Mouse (Mus musculus) frontal cortex, postnatal 14 days (tissue): ENCODE data around the gene AI413582.

Experiments
- DNase-seq, 2 experiments: peaks; one replicate each; pipeline ENCODE4 v3.0.0; 2022; ENCODE audit warnings: low spot score in 2 of 2

Gene AI413582

DNA sequence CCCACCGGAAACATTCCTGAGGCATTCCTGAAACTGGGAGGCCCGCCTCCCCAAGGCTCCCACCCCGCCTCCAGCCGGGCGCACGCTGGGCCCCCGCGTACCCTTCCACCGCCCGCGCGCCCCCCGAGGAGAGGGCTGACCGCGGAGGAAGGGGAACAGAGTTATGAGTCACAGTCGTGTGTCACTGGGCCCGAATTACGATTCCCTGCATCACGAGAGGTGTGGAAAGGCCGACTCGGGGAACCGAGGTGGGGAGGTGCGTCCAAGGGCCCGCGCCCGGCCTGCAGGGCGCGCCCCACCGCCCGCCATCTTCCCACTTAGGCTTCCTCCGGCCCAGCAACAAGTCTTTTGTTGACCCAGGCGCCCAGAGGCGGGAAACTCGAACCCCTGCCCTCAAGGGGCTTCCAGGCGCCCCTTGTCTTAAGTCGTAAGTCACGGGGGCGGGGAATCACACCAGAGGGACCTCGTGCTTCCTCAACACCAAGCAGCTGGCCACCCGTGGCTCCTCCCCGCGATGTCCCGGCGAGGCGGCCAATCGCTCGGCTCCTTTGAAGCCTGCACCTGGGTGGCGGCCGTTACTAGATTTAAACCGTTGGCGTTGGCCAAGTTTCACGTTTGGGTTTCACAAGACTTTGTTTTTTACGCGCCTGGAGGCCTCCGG, 9.9 kb downstream of the AI413582 start:
- DNase-seq = peak in 1 of 2 experiments; percentile 42

DNA sequence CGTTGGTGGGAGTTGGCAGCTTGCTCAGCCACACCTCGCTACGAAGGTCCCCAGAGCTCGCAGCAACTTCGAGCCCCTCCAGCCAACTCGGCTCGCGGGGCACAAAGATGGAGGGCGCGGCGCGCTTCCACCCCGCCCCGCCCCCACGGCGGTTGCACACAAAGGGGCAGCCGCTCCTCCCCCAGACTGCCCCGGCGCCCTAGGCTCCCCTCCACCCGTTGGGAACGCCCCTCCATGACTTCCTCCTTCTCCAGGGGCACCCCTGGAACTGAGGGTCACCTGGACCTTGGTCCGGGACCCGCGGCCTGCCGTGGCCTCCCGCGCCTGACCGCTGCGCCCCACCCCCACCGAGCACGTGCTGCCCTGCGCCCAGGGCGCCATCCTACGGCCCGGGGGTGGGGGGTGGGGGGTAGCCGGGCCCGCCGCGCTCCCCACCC, 10.5 kb downstream of the AI413582 start:
- DNase-seq = peak in 1 of 2 experiments; percentile 22

DNA sequence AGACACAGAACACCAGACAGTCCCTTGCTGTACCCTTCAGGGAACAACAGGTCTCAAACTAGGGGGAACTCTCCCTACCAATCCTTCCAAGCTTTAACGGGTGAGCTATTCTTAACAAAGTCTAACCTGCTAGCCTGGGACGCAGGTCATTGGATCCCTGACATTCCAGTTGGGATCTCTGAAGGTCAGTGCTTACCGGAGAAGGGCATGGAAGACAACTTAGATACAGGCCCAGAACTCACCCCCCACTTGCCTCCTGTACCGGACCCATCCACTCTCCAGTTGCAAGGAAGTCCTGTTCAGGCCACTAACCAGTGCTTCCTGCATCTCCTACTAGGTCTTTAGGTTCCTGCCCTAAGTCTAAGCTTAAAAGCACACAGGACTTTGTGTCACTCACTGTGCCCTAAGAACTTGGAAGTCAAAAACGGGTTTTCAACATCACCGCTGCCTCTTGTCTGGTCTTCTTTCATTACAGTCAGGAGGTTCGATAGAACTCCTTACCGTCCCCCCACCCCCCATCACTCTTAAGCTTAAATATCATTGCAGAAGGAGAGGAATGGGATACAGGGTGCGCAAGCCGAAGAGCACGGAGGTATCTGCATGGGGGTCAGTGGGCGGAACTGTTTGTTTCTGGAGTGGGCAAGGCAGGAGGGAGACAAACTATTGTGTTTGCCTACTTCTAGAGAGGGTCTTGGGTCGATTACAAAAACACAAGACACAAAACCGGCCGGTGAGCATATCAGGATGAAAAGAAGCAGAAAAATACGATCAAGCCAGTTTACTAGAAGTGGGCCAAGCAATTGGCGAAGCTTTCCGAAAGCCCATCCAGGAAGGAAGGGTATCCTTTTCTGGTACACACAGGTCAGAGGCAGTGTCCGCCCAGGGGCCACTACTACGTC, 11.2 kb downstream of the AI413582 start:
- DNase-seq = no peak

DNA sequence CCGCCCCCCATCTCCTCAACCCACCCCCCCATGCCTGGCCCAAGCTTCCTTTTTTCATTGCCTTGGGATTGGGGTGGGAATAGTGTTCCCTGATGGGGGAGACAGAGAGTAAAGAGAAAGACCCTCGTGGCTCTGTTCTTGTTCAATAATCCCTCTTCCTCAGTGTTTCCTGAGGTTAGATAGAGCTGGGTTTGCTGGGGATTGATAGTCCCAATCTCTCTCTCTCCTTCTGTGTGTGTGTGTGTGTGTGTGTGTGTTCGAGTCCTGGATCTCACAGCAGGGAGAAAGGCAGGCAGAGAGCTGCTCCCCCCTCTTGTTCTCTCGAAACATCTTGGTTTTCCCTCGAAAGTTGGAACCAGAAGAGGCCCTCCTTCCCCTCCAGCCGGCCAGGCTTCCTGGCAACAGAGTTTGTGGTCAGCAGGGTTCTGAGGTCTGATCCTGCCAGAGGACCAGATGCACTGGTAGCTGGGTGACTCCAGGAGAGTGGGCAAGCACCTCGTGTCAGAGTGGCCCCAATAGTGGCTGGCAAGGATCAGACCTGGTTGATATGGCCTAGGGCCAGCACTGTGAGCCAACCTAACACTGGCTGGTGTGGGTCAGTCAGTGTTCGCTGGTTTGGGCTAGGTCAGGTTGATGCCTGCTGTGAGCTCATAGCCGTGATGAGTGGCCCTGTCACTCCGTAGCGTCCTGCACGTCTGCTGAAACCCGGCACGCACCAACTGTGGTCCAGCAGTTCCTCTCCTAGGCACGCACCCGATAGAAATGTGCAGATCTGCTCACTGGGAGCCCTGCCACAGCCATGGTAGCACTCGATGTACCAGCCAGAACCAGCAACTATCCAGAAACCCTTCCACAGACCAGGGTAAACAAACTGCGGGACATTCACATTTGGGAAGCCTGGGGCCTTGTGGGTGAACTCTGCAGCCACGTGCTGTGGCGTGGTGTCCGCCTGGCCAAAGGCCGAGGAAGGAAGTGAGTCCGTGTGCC, 13.0 kb downstream of the AI413582 start:
- DNase-seq = no peak

DNA sequence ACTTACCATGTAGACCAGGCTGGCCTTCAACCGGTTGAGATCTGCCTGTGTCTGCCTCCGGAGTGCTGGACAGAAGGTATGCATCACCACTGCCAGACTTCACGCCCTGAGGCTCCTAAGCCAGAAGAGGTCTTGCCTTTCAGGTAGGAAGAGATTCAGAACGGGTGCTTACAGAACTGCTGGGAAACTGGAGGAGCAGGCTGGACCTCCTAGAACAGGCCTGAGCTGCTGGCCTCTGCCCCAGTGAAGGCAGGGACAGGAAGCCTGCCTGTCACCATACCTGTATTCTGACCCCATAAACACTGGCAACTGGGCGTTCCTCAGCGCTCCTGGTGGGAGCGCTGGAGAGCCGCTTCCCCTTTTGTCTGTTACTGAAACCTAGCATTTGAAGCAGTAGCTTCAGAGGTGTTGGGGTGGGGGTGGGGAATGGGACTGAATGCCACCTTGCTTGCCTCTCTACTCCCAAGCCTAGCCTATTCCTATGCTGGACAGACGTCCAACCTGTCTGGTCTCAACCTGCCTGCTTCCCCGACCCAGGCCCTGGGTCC, 14.1 kb downstream of the AI413582 start:
- DNase-seq = no peak

DNA sequence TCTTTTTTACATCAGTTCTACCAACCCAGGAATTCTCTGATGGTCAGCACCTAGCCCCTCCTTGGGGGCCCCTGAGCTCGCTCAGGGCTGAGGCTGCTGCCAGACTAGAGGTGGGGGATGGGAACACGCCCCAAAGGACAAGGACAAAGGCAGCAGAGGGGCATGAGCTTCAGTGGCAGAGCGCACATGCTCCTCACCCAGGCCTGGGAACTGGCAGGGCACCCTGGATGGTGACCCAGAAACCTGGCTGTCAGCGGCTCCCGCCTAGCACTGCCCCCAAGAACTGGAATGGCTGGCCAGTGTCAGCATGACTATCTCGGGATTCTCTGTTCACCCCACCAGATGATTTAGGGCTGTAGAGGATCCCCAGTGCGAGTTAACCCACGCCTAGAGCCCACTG, 16.3 kb downstream of the AI413582 start:
- no peak for DNase-seq

DNA sequence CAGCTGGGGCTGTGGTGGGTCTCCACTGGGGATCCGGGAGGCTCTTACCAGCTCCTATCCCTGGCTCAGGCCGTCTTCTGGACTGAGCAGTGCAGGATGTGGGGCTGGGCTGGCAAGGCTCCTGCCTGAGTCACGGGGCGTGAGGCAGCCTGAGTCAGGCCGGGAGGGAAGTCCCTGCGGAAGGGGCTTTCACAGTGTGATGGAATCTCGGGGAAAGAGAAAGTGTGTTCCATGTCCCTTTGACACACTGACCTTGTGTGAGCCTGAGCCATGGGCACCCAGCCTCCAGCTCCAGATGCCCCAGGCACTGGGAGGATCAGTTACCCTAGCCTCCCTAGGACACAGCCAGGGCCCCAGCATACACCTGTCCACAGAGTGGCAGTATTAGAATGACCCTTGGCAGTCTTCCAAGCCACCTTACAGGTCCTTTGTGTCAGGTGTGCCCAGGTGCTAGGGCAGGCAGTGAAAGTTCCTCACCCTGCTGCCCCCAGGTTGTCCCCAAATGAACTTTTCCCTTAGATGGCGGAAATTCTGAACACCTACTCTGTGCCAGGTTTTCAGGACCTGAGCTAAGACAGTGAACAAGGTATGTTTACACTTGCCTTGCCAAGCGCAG, 18.2 kb downstream of the AI413582 start:
- no peak for DNase-seq

DNA sequence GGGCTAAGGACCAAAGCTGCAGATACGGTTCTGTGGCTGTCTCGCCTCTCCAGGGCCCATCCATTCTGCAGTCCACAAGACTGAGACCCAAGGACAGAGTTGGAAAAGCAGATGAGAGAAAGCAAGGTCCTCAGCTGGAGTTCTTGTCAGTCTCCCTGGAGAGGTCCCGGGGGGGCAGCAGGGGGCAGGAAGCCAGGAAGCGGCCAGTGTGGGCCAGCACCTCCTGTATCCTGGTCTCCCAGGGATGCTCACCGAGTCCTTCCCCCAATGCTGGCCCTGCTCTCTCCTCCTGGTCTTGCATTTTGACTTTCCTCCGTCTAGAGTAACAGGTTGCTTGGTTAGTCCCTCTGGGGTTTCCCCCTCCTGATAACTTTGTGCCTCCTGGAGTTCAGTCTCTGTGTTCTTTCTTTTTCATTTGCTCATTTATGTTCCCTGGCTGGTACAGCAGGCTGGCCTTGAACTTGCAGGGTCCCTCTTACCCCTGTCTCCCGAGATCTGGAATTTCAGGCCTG, 18.9 kb downstream of the AI413582 start:
- DNase-seq = no peak

DNA sequence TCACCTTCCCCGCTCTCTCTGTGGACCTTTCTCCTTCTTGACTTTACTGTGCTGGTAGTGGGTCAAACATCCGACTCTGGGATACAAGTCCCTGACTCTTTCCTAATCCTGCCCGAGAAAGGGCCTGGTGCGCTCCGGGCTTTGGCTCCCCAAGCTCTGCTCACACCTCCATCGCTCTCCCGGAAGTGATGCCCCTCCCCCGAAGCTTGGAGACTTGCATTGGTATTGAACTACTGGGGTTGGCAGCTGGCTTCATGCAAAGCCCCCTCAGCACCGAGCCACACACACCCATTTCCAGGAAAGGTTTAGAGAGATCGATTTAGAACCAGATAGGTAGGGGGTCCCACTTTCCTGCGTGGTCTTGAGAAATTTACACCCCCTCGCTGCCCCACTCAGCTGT, 19.6 kb downstream of the AI413582 start:
- no peak for DNase-seq

DNA sequence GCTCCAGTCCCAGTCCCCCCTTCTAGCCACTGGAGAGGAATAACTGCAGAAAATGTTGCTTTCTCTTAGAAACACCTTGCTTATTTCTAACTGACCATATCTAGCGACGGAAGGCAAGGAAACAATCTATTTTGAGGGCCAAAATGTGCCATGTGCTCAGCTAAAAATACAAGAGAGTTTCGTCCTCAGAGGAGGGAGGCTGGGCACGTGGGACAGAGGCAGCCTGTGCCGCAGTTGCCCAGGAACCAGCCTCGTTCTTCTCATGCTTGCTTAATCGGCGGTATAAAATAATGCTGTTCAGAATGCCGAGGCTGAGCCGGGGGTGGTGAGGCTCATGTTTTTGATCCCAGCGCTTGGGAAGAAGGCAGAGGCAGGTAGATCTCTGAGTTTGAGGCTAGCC, 21.0 kb downstream of the AI413582 start:
- no peak for DNase-seq

DNA sequence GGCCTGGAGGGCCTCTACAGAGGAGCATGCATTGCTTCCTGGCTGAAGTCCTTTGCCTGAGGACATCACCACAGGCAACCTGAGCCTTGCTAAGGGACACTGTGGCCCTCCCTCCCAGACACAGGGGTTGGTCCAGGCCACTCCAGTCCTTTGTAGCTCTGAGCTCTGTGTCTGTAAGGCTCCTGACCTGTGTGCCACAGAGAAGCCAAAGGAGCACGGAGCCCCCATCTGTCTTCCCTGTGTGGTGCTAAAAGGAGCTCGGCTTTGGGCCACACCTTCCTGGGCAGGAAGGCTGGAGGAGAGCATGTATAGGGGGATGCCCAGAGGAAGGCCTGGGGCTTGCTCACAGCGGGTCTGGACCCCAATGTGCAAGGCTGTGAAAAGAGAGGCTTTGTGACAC, 23.6 kb downstream of the AI413582 start:
- DNase-seq = no peak

DNA sequence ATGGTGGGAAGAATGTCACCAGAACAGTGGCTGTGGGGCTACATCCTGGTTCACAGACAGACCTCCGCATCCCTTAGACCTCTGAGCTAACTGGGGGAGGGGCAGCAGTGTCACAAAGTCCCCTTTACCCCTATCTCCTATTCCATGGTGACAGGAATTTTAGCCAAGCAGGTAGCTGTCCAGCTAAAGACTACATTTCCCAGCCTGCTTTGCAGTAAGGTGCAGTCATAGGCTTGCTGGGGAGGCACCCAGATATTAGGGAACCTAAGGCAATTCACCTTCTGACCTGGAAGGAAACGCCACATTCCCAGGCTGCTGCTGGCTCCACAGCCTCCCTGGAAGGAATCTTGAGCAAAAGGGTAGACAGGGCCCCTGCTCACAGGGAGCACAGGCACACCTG, 24.3 kb downstream of the AI413582 start:
- DNase-seq = no peak

DNA sequence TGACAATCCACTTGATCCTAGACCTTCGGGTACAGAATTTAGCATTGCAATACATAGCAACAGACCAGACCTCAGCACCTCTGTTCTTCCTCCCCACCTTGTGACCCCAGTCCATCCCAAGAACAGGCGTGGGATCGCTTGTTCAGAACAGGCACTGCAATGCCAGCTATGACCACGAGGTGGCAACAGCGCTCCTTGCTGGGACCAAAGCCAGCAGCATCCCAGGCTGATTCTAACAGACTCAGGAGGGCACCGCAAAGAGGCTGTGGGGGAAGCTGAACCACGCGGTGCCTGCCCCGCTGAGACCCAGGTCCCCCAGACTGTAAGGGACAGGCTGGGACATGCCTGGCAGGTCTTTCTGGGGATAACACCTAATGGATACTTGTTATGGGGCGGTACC, 30.8 kb downstream of the AI413582 start:
- peak; percentile 72 to 90 for DNase-seq

DNA sequence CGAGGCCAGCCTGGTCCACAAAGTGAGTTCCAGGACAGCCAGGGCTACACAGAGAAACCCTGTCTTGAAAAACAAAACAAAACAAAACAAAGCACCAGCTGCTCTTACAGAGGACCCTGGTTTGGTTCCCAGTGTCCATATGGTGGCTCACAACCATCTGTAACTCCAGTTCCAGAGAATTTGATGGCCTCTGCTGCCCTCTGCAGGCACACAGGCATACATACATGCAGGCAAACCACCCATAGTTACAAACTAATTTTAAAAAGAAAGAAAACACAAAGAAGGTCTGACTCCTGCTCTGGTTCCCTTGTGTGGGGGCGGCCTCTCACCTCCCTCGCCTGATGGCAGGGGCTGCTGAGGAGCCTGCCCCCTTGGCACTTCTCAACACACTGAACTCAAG, 32.2 kb downstream of the AI413582 start:
- no peak for DNase-seq

DNA sequence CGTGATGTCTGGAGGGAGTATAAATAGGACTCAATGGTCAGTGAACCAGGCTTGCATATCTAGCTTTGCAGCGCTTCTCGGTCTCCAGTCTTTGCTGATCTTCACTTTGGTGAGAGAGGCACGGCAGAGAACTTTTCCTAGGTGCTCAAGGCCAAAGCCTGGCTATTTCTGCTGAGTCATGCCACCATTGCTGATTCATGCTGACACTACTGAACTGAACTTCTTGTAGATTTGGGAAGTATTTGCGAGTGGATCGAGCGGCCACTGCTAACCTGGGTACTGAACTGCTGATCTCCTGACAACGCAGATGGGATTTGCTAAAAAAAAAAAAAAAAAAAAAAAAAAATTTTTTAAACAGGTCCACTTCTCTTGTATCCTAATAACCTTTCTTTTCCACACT, 33.5 kb downstream of the AI413582 start:
- DNase-seq = no peak

DNA sequence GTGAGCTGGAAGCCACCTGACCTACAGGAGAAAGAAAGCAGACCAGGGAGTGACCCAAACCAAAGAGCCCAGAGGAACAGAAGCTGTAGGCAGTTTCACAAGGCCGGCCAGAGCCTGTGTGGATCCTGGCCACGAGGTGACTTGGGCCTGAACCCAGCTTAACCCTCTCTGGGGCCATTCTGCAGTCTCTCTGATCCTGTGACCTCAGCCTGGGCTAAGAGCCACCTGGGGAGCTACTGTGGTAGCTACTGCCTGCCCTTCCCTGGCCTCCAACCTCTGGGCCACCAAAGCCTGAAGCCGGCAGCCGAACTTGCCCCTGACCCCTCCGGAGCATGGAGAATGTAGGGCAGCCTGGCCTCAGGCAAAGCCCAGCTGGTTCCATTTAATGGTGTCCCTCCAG, 36.8 kb downstream of the AI413582 start:
- no peak for DNase-seq

DNA sequence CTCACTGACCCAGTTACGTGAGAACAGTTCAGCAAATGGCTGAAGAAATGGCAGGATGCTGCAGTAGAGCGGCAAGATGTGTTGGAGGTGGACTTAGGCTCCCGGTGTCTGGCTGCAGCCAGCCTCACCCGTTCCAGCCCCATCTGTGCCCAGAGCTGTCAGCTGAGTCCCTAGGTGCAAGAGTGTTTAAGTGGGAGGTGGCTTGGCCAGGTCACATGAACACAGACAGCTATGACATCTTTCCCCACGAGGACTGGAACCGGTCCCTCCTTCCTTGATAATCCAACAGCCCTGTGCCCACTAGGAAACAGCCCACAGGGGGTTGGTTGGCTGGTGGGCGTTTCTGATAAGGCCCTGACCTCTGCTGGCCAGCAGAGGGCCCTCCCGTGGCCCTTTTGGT, 37.5 kb downstream of the AI413582 start:
- no peak for DNase-seq

DNA sequence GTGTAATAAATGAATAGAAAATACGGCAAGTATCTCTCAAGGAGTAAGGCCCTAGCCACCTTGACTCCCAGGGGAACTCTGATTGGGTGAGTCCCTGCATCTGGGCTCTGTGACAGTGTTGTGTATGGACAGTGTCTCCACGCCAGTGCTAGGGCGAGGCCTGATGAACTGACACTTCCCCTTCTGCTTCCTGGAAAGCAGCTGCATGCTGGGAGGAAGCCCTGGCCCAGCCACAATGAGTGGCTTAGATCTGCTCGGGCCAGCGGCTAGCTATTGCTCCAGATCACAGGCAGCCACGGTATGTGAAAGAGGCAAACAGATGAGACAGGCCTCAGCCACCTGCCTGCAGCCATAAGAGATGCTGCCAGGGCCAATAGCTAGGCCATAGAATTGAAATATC, 38.4 kb downstream of the AI413582 start:
- no peak for DNase-seq

DNA sequence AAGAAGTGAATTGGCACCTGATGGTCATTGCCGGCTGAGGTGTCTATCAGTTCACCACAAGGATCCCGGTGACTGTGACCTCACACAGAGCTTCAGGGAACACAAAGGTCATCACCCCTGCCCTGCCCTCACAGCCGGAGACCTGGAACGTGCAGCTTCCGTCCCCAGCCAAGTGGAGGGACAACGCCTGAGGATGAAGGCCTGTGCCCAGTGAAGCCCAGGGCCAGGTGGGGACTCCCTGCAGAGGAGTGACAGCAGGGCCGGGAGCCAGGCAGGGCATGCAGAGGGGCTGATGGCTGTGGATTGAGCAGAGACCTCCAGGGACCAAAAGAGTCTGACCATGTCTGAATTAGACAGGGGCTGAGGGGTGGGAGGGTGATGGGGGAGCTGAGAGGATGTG, 42.4 kb downstream of the AI413582 start:
- no peak for DNase-seq

DNA sequence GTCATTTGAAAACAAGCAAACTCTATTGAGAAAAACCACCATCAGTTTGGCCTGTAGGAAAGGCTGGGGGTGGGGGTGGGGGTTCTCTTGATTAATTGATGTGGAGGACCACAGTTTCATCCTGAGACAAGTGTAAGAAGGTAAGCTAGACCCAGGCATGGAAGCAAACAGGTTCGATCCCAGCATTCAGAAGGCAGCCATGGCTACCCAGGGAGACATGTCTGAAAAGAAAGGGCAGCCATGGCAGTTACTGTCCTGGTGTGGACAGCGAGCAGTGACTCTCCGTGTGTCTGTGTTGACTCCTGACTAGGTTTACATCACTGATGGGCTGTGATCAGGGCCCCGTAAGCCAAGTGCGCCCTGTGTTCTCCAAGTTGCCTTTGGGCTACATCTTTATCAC, 44.3 kb downstream of the AI413582 start, which contains the start of gene Grm4:
Gene Grm4 (minus strand): TSS at position 101 of the 400 bp plus-strand sequence.
- DNase-seq = no peak

DNA sequence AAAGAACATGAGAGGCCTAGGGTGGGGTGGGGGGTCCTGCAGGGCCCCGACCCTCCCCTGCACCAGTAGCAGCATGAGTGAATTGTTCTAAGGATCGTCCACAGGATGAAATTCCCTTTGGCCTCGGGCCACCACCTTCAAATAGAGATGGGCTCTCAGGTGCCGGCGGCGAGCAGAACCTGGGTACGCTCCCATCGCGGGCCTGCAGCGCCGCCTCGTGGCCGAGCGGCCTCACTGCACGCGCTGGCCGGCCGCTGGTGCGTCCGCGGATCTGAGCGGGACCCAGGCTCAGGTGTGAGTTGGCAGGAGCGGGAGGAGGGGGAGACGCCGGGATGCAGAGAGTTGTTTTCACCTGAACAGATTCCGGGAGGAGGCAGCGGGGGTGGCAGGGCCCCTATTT, 45.0 kb downstream of the AI413582 start:
- peak in 1 of 2 experiments; percentile 32 for DNase-seq
